Mouse (Mus musculus): Measurements from ENCODE around the gene Onecut1. TPM values are rescaled to one million over a fixed set of nuclear protein-coding genes. Genes with fewer than 3 reads are reported as not detected.

Gene Onecut1
- polyA plus RNA-seq, 1 experiment, result not detected

DNA sequence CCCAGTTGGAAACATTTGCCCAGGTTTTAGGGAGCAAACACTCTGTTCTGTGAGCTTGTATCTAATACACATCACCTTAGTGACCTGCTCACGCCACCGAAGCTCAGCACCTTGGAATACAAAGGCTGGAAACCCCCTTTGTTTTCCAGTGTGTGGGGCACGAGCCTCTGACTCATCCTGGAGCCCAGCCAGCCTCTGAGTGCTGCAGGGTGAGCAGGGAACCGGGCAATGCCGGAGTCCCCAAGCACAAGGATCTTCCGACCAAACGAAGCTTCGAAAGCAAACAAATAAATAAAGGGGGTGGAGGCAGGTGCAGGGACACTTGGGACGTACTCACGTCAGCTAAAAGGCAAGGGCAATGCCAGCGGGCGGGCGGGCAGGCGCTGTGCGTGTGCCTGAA, 47.5 kb downstream of the Onecut1 start:
- TF ChIP-seq CTCF (IDR thresholded peaks at IDR 0.05; ENCODE audit: low read depth, low read length) (no peak), POLR2A (IDR thresholded peaks at IDR 0.05; ENCODE audit: borderline replicate concordance, low read depth, low read length) (no peak)
- Histone ChIP-seq H3K4me1 (ENCODE audit: control insufficient read depth, insufficient read depth, low read length) (peaks cover 60% of the 10 kb centered on the region), H3K27ac (ENCODE audit: insufficient read depth, low read depth, low read length) (peak overlapping the region; percentile 57), H3K4me3 (ENCODE audit: insufficient read depth, low read length) (no peak overlapping the region)

DNA sequence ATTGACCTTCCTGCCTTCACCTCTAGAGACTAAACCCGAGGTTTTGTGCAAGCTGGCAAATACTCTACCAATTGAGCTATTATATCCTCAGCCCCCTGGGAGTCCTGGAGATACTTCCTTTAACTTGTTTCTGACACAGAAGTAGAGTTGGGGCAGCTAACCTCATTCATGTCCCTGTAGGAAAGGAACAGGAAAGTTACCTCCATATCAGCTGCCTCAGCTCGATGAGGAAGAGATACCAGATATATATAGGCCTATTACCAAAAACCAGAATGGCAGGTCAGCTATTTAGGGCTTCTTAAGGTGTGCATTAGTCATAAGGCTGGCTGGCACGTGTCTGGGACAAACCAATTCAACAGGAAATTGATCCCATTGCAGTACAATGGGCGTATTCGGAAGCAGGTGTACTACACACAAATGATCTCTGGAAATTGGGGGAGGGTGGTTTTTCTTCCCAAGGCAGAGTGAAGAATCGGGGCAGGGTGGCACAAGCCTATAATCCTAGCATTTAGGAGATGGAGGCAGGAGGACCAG, 48.6 kb downstream of the Onecut1 start:
- Histone ChIP-seq H3K4me3 (ENCODE audit: insufficient read depth, low read length) (no peak overlapping the region), H3K4me1 (ENCODE audit: control insufficient read depth, insufficient read depth, low read length) (peaks cover 61% of the 10 kb centered on the region), H3K27ac (ENCODE audit: insufficient read depth, low read depth, low read length) (no peak overlapping the region)
- TF ChIP-seq POLR2A (IDR thresholded peaks at IDR 0.05; ENCODE audit: borderline replicate concordance, low read depth, low read length), result no peak
- TF ChIP-seq CTCF (IDR thresholded peaks at IDR 0.05; ENCODE audit: low read depth, low read length), result no peak

DNA sequence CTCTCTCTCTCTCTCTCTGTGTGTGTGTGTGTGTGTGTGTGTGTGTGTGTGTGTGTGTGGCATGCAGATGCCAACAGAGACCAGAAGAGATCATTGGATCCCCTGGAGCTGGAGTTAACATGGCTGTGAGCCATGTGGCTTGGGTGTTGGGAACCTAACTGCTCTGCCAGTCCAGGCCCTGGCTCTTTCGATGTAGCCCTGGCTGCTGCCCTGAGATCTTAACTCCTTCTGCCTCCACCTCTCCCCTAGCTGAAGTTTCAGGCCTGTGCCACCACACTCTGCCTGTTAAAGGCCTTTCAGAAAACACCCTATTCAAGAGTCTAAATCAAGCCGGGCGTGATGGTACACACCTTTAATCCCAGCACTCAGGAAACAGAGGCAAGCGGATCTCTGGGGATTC, 49.7 kb downstream of the Onecut1 start:
- Histone ChIP-seq H3K4me1 (ENCODE audit: control insufficient read depth, insufficient read depth, low read length) (peaks cover 66% of the 10 kb centered on the region), H3K27ac (ENCODE audit: insufficient read depth, low read depth, low read length) (no peak overlapping the region), H3K4me3 (ENCODE audit: insufficient read depth, low read length) (no peak overlapping the region)
- TF ChIP-seq CTCF (IDR thresholded peaks at IDR 0.05; ENCODE audit: low read depth, low read length) (no peak), POLR2A (IDR thresholded peaks at IDR 0.05; ENCODE audit: borderline replicate concordance, low read depth, low read length) (no peak)

DNA sequence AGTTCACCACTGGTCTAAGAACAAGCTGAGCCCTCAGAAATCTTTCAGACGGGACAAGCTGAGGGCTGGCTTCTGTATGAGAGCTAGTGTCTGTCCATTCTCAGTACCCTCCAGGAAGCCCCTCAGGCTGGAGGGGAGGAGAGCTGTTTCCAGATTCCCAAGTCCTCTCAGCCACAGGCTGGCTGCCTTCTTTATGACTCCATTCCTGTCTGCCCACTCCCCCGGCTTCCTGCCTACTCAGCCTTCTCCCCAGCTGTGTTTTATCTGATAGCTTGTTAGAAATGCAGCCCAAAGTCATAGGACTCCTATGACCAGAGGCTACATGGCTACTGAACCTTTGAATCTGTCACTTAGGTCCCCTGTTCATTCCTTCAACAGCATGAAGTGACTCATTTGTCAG, 50.2 kb downstream of the Onecut1 start:
- TF ChIP-seq POLR2A (IDR thresholded peaks at IDR 0.05; ENCODE audit: borderline replicate concordance, low read depth, low read length) (no peak), CTCF (IDR thresholded peaks at IDR 0.05; ENCODE audit: low read depth, low read length) (no peak)
- no peak overlapping the region for H3K27ac ChIP-seq (ENCODE audit: insufficient read depth, low read depth, low read length)
- peaks cover 65% of the 10 kb centered on the region for H3K4me1 ChIP-seq (ENCODE audit: control insufficient read depth, insufficient read depth, low read length)
- no peak overlapping the region for H3K4me3 ChIP-seq (ENCODE audit: insufficient read depth, low read length)

DNA sequence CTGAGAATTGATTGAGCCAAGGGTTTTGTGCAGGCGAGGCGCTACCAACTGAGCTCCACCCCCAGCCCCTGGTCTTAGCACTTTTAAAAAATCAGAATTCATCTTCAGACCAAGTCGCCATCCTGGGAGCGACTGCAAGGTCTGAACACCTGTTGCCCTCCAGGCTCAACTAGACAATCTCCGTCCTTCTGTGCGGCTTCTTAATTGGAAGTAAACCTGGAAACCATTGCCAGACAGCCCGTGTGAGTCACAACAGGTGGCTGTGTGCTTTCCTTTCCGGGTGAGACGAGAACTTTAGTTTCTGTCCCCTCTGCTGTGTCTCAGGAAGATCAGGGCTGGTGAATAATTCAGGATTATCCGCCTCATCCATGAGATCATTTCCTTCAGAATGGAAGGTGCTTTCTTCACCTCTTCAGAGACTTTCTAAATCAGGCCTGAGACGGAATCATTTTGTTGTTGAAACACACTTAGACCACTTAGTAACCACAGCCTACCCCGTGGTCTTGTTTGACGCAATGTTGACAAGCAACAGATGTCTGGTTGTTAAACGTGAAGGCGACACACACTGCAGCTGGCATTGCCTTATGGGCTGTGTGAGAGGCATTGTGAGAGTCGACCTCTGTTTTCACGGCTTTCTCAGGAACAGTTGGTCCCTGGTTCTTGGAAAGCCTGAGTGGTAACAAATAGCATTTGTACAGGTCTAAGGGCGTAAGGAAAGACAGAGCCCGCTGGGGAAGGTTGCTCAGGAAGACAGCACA, 51.1 kb downstream of the Onecut1 start:
- TF ChIP-seq POLR2A (IDR thresholded peaks at IDR 0.05; ENCODE audit: borderline replicate concordance, low read depth, low read length) (no peak), CTCF (IDR thresholded peaks at IDR 0.05; ENCODE audit: low read depth, low read length) (no peak)
- Histone ChIP-seq H3K27ac (ENCODE audit: insufficient read depth, low read depth, low read length) (no peak overlapping the region), H3K4me3 (ENCODE audit: insufficient read depth, low read length) (no peak overlapping the region), H3K4me1 (ENCODE audit: control insufficient read depth, insufficient read depth, low read length) (peaks cover 61% of the 10 kb centered on the region)

DNA sequence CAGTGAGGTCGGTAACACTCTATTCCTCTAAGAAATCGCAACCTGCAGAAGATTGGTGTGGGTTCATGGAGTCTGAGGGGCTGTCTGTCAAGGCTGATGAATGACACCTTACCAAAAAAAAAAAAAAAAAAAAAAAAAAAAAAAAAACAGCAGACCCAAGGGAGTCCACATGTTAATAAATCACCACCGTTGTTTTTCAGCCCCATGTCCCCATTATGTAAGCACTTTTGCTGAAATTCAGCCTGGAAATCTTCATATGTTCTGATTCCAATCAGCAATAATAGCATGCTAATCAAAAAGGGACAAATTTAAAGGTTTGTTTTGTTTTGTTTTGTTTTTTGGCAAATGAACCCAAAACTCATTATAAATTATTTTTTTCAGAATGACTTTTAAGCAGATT, 53.9 kb downstream of the Onecut1 start:
- peaks cover 35% of the 10 kb centered on the region for H3K4me1 ChIP-seq (ENCODE audit: control insufficient read depth, insufficient read depth, low read length)
- no peak overlapping the region for H3K27ac ChIP-seq (ENCODE audit: insufficient read depth, low read depth, low read length)
- TF ChIP-seq POLR2A (IDR thresholded peaks at IDR 0.05; ENCODE audit: borderline replicate concordance, low read depth, low read length) (no peak), CTCF (IDR thresholded peaks at IDR 0.05; ENCODE audit: low read depth, low read length) (no peak)
- H3K4me3 ChIP-seq (ENCODE audit: insufficient read depth, low read length), result no peak overlapping the region

DNA sequence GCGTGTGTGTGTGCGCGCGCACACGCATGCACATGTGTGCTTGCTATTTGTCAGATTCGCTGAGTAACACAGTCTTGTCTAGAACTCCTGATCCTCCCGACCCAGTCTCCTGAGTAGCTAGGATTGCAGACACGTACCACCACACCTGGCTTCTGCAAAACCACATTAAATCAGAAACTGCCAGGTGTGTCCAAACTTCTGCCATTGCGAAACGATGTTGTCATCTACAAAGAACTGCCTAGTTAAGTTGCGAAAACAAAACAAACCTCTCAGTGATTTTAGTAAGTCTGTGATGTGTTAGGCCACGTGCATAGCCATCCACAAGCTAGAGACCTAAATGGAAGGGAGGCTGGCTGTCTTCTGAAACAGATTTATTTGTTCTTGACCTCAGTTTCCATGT, 58.7 kb downstream of the Onecut1 start:
- Histone ChIP-seq H3K4me3 (ENCODE audit: insufficient read depth, low read length) (no peak overlapping the region), H3K4me1 (ENCODE audit: control insufficient read depth, insufficient read depth, low read length) (peaks cover 16% of the 10 kb centered on the region), H3K27ac (ENCODE audit: insufficient read depth, low read depth, low read length) (no peak overlapping the region)
- TF ChIP-seq CTCF (IDR thresholded peaks at IDR 0.05; ENCODE audit: low read depth, low read length) (no peak), POLR2A (IDR thresholded peaks at IDR 0.05; ENCODE audit: borderline replicate concordance, low read depth, low read length) (no peak)

DNA sequence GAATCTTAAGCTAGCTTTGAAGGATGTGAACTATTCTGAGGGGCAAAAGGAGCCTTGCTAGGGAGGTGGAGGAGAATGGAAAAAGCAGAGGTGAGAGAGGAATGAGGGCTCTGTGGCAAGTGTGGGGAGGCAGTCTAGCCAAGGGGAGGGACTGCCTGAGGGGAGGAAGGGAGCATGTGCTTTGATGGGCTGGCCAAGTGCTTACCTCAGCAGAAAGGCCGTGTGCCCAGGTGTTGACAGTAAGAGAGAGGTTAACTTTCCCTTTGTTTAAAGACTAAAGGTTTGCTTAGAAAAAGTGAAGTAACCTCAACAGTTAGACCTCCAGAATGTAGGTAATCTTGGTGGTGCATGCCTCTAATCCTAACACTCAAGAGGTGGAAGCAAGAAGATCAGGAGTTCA, 59.7 kb downstream of the Onecut1 start:
- H3K4me1 ChIP-seq (ENCODE audit: control insufficient read depth, insufficient read depth, low read length), result peaks cover 8% of the 10 kb centered on the region
- no peak overlapping the region for H3K4me3 ChIP-seq (ENCODE audit: insufficient read depth, low read length)
- H3K27ac ChIP-seq (ENCODE audit: insufficient read depth, low read depth, low read length), result no peak overlapping the region
- TF ChIP-seq POLR2A (IDR thresholded peaks at IDR 0.05; ENCODE audit: borderline replicate concordance, low read depth, low read length) (no peak), CTCF (IDR thresholded peaks at IDR 0.05; ENCODE audit: low read depth, low read length) (no peak)

DNA sequence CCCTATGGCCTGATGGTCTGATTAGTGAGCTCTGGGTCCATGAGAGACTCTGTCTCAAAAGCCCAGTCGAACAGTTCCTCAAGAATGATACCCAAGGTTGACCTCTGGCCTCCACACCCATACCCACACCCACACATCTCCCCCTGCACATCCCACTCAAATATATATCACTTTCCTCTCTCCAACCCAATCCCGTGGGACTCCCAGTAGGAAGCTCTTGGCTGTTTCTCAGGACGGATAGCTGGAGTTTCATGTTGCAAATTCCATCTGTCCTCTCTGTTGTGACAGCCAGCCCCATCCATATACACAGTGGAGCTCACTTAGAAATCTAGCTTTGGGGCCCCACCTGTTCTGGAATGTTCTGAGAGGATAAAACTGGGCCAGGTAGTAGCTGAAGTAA, 61.2 kb downstream of the Onecut1 start:
- Histone ChIP-seq H3K4me3 (ENCODE audit: insufficient read depth, low read length) (no peak overlapping the region), H3K4me1 (ENCODE audit: control insufficient read depth, insufficient read depth, low read length) (peaks cover 3% of the 10 kb centered on the region; the same call in 1 of the 2 replicates), H3K27ac (ENCODE audit: insufficient read depth, low read depth, low read length) (no peak overlapping the region)
- TF ChIP-seq CTCF (IDR thresholded peaks at IDR 0.05; ENCODE audit: low read depth, low read length) (no peak), POLR2A (IDR thresholded peaks at IDR 0.05; ENCODE audit: borderline replicate concordance, low read depth, low read length) (no peak)

DNA sequence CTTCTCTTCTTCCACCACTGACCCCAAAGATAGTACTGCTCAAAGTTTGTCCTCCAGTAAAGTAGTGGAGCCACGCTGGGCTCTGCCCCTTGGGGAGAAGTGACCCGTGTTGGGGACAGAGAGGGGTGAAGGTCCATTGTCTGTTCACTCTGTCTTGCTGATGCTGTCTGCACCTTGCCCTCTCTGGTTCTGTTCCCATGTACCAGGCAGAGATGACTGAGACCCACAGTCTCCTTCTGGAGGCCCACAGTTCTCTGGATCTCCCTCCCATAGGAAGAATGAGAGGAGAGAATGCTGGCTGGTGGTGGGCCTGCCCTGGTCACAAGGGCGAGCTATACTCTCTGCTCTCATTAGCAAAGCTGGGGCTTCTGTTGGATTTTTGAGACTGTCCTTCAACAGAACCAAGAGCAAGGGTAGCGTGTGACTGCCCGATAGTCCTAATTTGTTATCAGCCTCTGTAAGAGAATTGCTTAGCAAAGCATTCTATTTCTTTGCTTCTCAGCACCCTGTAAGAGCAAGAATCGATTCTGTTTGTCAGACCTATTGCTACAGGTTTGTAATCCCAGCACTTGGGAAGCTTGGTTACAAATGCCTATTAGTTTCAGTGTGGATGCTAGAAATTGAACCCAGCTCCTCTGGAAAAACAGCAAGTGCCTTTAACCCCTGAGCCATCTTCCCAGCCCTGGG, 61.7 kb downstream of the Onecut1 start:
- TF ChIP-seq POLR2A (IDR thresholded peaks at IDR 0.05; ENCODE audit: borderline replicate concordance, low read depth, low read length), result no peak

More for the DNA sequence above, 61.7 kb downstream of the Onecut1 start:
- Histone ChIP-seq H3K4me1 (ENCODE audit: control insufficient read depth, insufficient read depth, low read length) (peaks cover 3% of the 10 kb centered on the region; the same call in 1 of the 2 replicates), H3K27ac (ENCODE audit: insufficient read depth, low read depth, low read length) (no peak overlapping the region), H3K4me3 (ENCODE audit: insufficient read depth, low read length) (no peak overlapping the region)

All from bone marrow macrophage, adult 2 months (primary cell).